Mouse (Mus musculus) layer of hippocampus, postnatal 25 days (tissue): ENCODE results near the gene Gm17545. TPM values are rescaled to one million over a fixed set of nuclear protein-coding genes. Genes with fewer than 3 reads are reported as not detected.

Experiments used
- DNase-seq, 2 experiments: peaks; one replicate each; pipeline ENCODE4 v3.0.0; 2022; ENCODE audit warnings: mixed read lengths in 2 of 2, low spot score in 1 of 2; ENCODE audit errors: extremely low spot score in 1 of 2
- total RNA-seq, 2 experiments: library from RNA; stranded (reverse); gene quantifications; 2 replicates each; pipeline ENCODE4 v1.2.3; 2021

The Gm17545 gene
- total RNA-seq, 2 experiments from 2014 or later: not detected

DNA sequence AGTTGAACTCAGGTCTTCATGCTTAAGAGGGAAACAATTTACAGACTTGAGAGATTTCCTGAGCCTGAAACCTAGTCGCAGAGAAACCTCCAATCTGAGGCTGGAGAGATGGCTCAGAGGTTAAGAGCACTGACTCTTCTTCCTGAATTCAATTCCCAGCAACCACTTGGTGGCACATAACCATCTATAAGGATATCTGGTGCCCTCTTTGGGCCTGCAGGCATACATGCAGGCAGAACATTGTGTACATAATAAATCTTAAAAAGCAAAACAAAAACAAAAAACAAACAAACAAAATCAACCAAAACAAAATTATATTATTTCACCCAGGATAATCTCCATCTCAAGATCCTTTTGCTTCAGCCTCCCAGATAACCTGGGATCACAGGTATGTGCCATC lies 15.3 kb upstream of the Gm17545 start:
- no peak for DNase-seq

DNA sequence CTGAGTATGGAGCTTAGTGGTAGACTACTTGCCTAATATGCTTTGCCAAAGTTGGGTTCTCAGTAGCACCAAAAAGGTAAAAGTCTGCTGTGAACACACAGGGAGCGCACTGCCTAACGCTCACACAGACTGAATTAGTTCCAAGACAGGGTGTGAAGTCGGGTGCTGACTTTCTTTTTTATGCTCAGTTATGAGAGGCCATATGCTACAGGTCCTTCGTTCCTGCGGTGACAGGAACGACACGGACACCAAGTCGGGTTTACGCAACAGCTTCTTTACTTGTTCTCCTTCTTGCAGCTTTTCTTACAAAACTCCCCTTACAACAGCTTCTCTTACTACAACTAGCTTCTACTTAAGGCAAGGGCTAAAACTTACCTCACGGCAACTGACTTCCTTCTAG lies 10.9 kb upstream of the Gm17545 start:
- no peak for DNase-seq

GRCm38 (mm10) chr9:22445123-22445522 lies 9.0 kb upstream of the Gm17545 start:
- no peak for DNase-seq

GRCm38 (mm10) chr9:22447213-22447612 lies 6.9 kb upstream of the Gm17545 start:
- no peak for DNase-seq

DNA sequence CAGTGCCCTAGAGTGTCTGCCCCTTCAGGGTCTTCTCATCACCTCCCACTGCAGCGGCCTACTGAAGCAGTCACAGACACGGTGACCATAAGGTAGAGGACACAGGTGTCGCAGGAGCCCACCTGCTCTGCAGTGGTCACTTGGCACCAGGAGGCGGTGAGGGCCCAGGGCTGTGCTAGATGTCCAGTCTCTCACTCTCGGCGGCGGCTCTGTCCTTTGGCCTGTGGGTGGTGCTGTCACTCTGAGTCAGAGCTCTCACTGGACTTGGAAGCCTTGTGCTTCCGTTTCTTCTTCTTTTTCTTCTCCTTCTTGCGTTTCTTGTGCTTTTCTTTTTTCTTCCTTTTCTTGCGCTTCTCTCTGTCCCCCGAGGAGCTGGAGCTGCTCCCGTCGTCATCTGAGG lies 5.7 kb upstream of the Gm17545 start:
- no peak for DNase-seq

GRCm38 (mm10) chr9:22449209-22449608 lies 4.9 kb upstream of the Gm17545 start:
- DNase-seq: no peak

- no peak for DNase-seq
Observed at GRCm38 (mm10) chr9:22452697-22453096, 1.4 kb upstream of the Gm17545 start.

- no peak for DNase-seq
Observed at GRCm38 (mm10) chr9:22453501-22453924, 577 bp upstream of the Gm17545 start.

DNA sequence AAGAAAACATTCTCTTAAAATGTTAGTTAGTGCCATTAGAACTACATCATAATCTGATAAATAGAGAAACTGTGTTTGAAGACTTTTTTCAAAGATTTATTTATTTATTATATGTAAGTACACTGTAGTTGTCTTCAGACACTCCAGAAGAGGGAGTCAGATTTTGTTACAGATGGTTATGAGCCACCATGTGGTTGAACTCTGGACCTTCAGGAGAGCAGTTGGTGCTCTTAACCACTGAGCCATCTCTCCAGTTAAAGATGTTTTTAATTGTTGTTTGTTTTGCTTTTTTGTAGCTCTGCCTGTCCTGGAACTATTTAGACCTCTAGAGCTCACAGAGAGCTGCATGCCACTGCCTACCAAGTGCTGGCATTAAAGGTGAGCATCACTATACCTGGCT lies 951 bp downstream of the Gm17545 start:
- no peak for DNase-seq

- DNase-seq: no peak
Observed at GRCm38 (mm10) chr9:22457142-22457835, 3.2 kb downstream of the Gm17545 start.

GRCm38 (mm10) chr9:22461946-22462345 lies 7.9 kb downstream of the Gm17545 start:
- peak in 1 of 2 experiments; percentile 19 for DNase-seq

DNA sequence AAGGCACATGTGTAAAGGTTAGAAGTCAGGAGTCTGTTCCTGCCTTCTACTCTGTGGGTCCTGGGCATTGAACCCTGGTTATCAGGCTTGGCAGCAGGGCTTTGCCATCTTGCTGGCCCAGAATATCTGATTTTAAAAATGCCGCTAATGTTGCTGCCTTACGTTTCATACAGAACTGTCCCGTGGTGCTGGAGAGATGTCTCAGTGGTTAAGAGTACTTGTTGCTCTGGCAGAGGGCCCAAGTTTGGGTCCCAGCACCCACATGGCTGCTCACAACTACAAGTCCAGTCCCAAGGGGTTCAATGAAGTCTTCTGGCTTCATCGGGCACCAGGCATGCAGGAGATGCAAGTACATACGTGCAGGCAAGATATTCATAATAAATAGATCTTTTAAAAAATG lies 12.1 kb downstream of the Gm17545 start:
- DNase-seq: no peak

- DNase-seq: peak in 1 of 2 experiments; percentile 33
Observed at GRCm38 (mm10) chr9:22467371-22468169, 13.5 kb downstream of the Gm17545 start.

GRCm38 (mm10) chr9:22468170-22468898 lies 14.2 kb downstream of the Gm17545 start:
- DNase-seq: peak; percentile 35 to 55

DNA sequence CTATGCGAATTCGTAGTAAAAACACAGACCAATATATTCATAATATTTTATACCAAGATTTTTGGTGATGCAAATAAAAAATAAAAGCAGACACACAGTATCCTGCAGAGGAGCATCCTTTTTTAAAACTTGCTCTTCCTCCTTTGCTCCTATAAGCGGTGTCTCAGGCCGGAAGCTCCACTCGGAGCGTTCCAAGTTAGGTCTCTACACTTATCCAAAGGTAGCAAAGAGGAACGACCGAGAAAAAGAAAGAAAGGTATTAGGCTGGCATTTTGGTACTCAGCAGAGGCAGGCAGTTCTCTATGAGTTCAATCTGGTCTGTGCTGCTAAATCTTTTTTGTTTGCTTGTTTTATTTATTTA lies 14.8 kb downstream of the Gm17545 start:
- DNase-seq: no peak

- DNase-seq: no peak
Observed at GRCm38 (mm10) chr9:22469643-22470042, 15.6 kb downstream of the Gm17545 start, which contains the start of gene Rp9. Gene Rp9 (minus strand): TSS chr9:22469743.

DNA sequence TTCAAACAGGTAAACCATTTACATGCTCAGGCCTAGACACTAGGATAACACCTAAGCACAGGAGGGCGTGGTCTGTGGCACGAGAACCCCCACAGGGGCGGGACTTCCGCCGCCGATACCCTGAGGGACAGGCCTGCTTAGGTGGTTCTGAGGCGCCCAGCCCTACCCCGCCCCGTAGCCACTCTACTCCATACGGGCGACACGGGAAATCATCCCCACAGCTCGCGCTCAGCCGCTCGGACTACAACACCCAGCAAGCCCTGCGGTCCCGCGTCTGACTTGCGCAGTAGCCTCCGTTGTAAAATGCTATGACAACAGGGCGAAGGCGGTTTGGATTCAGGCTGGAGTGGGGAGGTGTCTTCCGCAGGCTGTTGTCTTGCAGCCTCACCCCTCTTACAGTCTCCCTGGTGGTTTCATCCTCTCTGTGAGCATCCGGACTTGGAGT lies 21.4 kb downstream of the Gm17545 start, which contains the start of gene Bbs9:
Bbs9 (plus strand) TSS at position 292 of the 445 bp plus-strand sequence.
- DNase-seq: peak; percentile 82 to 86

DNA sequence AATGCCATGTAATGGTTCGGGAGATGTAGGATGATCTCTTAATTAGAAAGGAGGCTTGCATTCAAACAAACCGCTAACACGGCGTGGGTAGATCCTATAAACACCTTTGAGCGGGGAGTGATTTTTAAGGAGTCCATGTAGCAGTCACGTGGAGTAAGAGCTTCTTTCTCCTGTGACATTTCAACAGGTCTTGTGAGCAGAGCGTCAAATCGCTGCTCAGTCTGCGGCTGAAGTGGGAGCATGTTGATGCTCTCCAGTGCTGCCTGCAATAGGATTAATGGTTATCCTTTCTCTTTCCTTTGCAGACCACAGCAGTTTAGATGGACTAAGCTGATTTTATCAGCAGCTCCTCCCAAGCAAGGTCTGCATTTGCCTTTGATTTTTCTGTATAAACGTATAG lies 22.2 kb downstream of the Gm17545 start:
- DNase-seq: no peak

GRCm38 (mm10) chr9:22478946-22479345 lies 24.9 kb downstream of the Gm17545 start:
- DNase-seq: no peak

DNA sequence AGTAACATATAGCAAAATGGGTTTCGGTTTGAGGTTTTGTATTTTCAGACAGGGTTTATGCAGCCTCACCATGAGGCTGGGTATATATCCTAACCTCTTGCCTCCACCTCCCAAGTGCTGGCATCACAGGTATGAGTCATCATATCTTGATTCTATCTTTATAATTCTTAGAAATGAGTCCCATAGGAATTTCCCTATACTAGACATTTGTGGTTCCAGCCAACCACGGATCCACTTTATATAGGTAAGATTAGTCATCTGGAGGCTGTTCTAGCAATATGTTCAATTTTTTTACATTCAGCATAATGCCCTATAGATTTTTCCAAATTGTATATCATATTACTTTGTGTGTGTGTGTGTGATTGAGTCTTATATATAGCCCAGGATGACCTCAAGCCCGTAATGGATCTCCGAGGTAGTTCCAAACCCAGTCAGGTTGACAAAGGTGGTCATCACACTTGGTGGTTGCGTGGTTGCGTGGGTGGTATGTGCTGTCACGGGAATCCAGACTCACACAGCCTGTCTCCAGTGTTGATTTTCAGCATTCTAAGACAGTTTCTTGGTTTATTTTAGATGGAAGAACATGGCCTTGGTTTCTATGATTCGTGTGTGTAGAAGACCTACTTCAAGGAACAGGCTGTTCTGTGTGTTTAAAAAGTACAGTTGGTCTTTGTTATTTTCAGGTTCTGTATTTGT lies 29.9 kb downstream of the Gm17545 start:
- DNase-seq: no peak
